Mouse (Mus musculus) kidney, postnatal 0 days (tissue): ENCODE data around the gene Hyou1. TPM values are rescaled to one million over a fixed set of nuclear protein-coding genes. Genes with fewer than 3 reads are reported as not detected.

Experiments
- ATAC-seq: fragments of 200-750 bp; cut with Nextera tagmentation; replicated peaks from 2 replicates; pipeline ENCODE4 v1.8.0; 2017; ENCODE audit warnings: low read depth, moderate number of reproducible peaks, moderate TSS enrichment, moderate library complexity; ENCODE audit not compliant: low FRiP score
- DNase-seq: peaks from one replicate; pipeline ENCODE4 v3.0.0-alpha.2; 2016; ENCODE audit warnings: low spot score
- H3K27ac ChIP-seq: fragments of 300-500 bp; sonication (generic); 2 replicates; pipeline ENCODE4 v1.5.1; 2014; ENCODE audit warnings: mild to moderate bottlenecking
- H3K27me3 ChIP-seq: fragments of 300-500 bp; sonication (generic); 2 replicates; pipeline ENCODE4 v1.6.1; 2014; ENCODE audit warnings: low read length, mixed read lengths; ENCODE audit not compliant: insufficient read depth
- H3K36me3 ChIP-seq: fragments of 300-500 bp; sonication (generic); 2 replicates; pipeline ENCODE4 v1.6.1; 2014; ENCODE audit warnings: low read length, mixed read lengths; ENCODE audit not compliant: insufficient read depth
- H3K4me1 ChIP-seq: fragments of 300-500 bp; sonication (generic); replicated peaks from 2 replicates; pipeline ENCODE4 v1.6.1; 2014; ENCODE audit warnings: antibody characterized with exemption, low read length, mixed read lengths; ENCODE audit not compliant: insufficient read depth
- H3K4me2 ChIP-seq: fragments of 300-500 bp; sonication (generic); 2 replicates; pipeline ENCODE4 v1.6.1; 2014; ENCODE audit warnings: mild to moderate bottlenecking, low read length, moderate library complexity, mixed read lengths
- H3K4me3 ChIP-seq: fragments of 300-500 bp; sonication (generic); replicated peaks from 2 replicates; pipeline ENCODE4 v1.5.1; 2014; ENCODE audit warnings: low read depth, low read length
- H3K9ac ChIP-seq: fragments of 300-500 bp; sonication (generic); 2 replicates; pipeline ENCODE4 v1.6.1; 2014; ENCODE audit warnings: low read depth, low read length
- H3K9me3 ChIP-seq: fragments of 300-500 bp; sonication (generic); replicated peaks from 2 replicates; pipeline ENCODE4 v1.6.1; 2016; ENCODE audit warnings: low read length, inconsistent platforms, mixed read lengths
- CTCF ChIP-seq: IDR thresholded peaks from 2 replicates; pipeline ENCODE4 v1.5.1; 2016; ENCODE audit warnings: antibody characterized with exemption, low read depth, mild to moderate bottlenecking, moderate library complexity
- WGBS: fragments of 180-500 bp; shearing (Covaris S2); extraction: QIAGEN DNeasy Blood & Tissue Kit; methylation state at CpG from one replicate; pipeline ENCODE4 v1.1.7; 2014; 5-methylcytosine and 5-hydroxymethylcytosine counted together
- polyA plus RNA-seq: library from polyadenylated mRNA; unstranded; fragments of >200 nt; fragmentation: Nextera tagmentation; extraction: Ambion mirVana; gene quantifications from 2 replicates; pipeline ENCODE4 v1.2.1, GENCODE M21; 2015

The Hyou1 gene
- polyA plus RNA-seq, 1 experiment from 2014 or later = 22.1 TPM

DNA sequence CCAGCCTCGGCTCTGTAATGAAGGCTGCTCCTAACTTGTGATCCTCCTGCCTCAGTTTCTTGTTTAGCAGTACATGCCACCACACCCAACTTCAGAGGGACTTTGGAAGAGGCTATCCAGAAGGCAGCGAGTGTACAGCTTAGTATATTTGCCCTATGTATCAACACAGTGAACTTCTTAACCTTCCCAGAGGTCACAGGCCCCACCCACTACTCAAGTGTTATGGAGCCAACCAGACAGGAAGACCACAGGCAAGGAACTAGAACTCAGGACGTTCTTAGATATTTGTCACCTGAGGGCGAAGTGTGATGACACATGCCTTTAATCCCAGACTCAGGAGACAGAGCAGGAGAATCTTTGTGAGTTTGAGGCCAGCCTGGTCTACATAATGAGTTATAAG lies 31.7 kb upstream of the Hyou1 start:
- 93% methylated on average over 4 of the region's 4 CpGs for WGBS
- no peak for TF ChIP-seq CTCF
- ATAC-seq (no peak), DNase-seq (no peak)
- H3K4me3 ChIP-seq = no peak overlapping the region
- H3K9ac ChIP-seq = no peak overlapping the region
- no peak overlapping the region for H3K4me2 ChIP-seq
- H3K27me3 ChIP-seq = no peaks in the 10 kb centered on the region
- peaks cover 34% of the 10 kb centered on the region for H3K36me3 ChIP-seq
- H3K27ac ChIP-seq = no peak overlapping the region
- H3K9me3 ChIP-seq = no peaks in the 10 kb centered on the region
- H3K4me1 ChIP-seq = 0 out of 2 replicates have a peak, but pooled peaks cover 5% of the 10 kb centered on the region

DNA sequence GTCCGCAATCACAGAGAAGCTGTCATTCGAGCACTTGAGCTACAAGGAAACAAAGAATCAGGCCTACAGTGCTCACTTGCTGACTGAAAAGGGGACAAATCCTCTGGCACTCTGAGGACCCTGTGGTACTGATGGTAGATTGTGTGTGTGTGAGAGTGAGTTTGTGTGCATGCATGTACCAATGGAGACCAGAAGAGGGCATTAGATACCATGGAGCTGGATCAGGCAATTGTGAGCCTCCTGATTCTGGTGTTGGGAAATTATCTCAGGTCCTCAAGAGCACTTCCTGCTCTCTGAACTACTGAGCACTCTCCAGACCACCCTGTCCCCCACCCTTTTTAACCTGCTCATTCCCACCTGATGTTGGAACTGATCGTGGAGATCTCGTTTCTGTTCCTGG lies 30.7 kb upstream of the Hyou1 start:
- Histone ChIP-seq H3K36me3 (peaks cover 36% of the 10 kb centered on the region), H3K4me2 (no peak overlapping the region), H3K9ac (no peak overlapping the region), H3K4me3 (no peak overlapping the region), H3K27me3 (no peaks in the 10 kb centered on the region), H3K9me3 (no peaks in the 10 kb centered on the region), H3K27ac (no peak overlapping the region), H3K4me1 (no peaks in the 10 kb centered on the region)
- no peak for DNase-seq
- ATAC-seq = no peak
- peak; percentile 34 for TF ChIP-seq CTCF
- WGBS = 95% methylated on average over 4 of the region's 4 CpGs

DNA sequence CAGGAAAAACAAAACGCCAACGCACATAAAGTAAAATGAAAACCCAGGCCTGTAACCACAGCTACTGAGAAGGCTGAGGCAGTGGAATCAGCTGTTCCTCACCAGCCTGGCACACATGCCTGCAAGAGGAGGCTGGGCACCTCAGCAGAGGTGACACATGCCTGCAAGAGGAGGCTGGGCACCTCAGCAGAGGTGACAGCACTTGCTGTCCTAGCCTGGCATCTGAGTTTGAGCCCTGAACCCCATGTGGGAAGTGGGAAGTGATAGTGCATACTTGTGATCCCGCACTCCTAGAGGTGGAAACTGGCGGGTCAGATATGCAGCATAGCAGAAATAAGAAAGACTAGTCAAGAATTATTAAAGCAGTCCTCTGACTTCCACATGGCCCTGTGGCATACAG lies 27.9 kb upstream of the Hyou1 start:
- H3K36me3 ChIP-seq = peaks cover 64% of the 10 kb centered on the region
- no peaks in the 10 kb centered on the region for H3K4me1 ChIP-seq
- H3K27ac ChIP-seq = no peak overlapping the region
- WGBS = 97% methylated on average over 4 of the region's 4 CpGs
- TF ChIP-seq CTCF = no peak
- H3K27me3 ChIP-seq = no peaks in the 10 kb centered on the region
- no peak for ATAC-seq
- no peak overlapping the region for H3K9ac ChIP-seq
- no peaks in the 10 kb centered on the region for H3K9me3 ChIP-seq
- no peak overlapping the region for H3K4me3 ChIP-seq
- H3K4me2 ChIP-seq = no peak overlapping the region
- no peak for DNase-seq

DNA sequence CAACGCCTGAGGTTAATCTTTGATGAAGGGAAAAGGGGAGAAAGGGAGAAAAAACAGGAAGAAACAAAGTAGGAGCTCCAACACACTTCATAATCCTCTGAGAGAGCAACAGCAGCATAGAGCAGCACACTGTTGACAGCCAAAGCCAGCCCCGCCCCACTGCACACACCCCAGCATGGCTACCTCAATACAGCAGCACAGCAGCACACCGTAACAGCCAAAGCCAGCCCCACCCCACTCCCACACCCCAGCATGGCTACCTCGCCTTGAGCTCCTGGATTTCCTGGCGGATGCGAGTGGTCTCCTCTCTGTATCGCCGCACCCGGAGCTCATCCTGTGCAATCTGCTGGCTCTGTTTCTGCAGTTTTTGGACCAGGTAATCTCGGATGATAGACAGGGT lies 27.0 kb upstream of the Hyou1 start:
- no peaks in the 10 kb centered on the region for H3K27me3 ChIP-seq
- TF ChIP-seq CTCF = no peak
- 92% methylated on average over 10 of the region's 10 CpGs for WGBS
- H3K4me3 ChIP-seq = no peak overlapping the region
- no peak overlapping the region for H3K4me2 ChIP-seq
- no peaks in the 10 kb centered on the region for H3K9me3 ChIP-seq
- no peak; the same call in 1 of the 2 replicates for ATAC-seq
- H3K4me1 ChIP-seq = no peaks in the 10 kb centered on the region
- H3K27ac ChIP-seq = no peak overlapping the region
- no peak for DNase-seq
- H3K36me3 ChIP-seq = peaks cover 70% of the 10 kb centered on the region
- H3K9ac ChIP-seq = no peak overlapping the region

DNA sequence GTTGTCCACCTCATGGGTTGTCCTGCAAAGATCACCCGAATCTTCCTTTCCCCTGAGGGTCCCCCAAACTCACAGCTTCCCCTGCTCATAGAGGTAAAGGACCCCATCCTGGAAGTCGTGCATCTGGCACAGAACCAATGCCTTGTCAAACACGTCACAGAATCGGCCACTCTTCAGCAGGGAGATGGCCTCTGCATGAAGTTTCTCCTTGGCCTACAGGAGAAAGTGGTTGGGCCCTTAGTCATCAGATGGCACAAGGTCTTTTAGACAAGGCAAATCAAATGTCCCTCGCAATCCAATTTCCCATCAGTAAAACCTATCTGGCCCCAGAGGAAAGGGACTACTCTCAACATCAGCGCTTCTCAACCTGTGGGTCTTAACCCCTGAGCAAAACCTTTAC lies 26.1 kb upstream of the Hyou1 start:
- H3K9me3 ChIP-seq = no peaks in the 10 kb centered on the region
- no peak for TF ChIP-seq CTCF
- no peak overlapping the region for H3K27ac ChIP-seq
- 92% methylated on average over 6 of the region's 6 CpGs for WGBS
- no peak overlapping the region for H3K4me2 ChIP-seq
- DNase-seq (no peak), ATAC-seq (no peak)
- H3K36me3 ChIP-seq = peaks cover 69% of the 10 kb centered on the region
- no peak overlapping the region for H3K4me3 ChIP-seq
- H3K4me1 ChIP-seq = no peaks in the 10 kb centered on the region
- H3K9ac ChIP-seq = no peak overlapping the region
- H3K27me3 ChIP-seq = no peaks in the 10 kb centered on the region

DNA sequence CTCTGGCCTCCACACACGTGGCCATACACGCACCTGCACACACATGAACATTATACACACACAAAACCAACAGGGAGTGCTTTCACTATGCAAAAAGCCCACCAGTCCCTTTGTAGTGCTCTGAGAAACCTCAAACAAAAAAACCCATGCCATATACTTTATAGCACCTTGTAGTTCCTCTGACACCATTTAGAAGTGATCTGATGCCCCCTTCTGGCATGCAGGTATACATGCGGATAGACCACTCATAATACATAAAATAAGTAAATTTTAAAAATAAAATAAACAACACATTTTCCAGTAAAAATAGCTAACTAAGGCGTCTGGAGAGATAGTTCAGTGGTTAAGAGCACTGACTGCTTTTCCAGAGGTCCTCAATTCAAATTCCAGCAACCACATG lies 22.1 kb upstream of the Hyou1 start:
- DNase-seq = peak; percentile 65
- TF ChIP-seq CTCF = peak; percentile 67
- ATAC-seq = no peak
- no peaks in the 10 kb centered on the region for H3K9me3 ChIP-seq
- 77% methylated on average over 4 of the region's 4 CpGs for WGBS
- no peak overlapping the region for H3K27ac ChIP-seq
- no peak overlapping the region for H3K4me2 ChIP-seq
- H3K36me3 ChIP-seq = peaks cover 53% of the 10 kb centered on the region
- H3K27me3 ChIP-seq = no peaks in the 10 kb centered on the region
- 0 out of 2 replicates have a peak, but pooled peaks cover 7% of the 10 kb centered on the region for H3K4me1 ChIP-seq
- H3K4me3 ChIP-seq = no peak overlapping the region
- H3K9ac ChIP-seq = no peak overlapping the region
